Mouse (Mus musculus) forebrain, embryonic 14.5 days (tissue): Measurements from ENCODE around the gene Vstm2l. TPM values are rescaled to one million over a fixed set of nuclear protein-coding genes. Genes with fewer than 3 reads are reported as not detected.
A peak's percentile ranks its signal among the peaks of the same experiment; 100 is the strongest.

ENCODE experiments used
- ATAC-seq: fragments of 200-750 bp; cut with Nextera tagmentation; 2 replicates; pipeline ENCODE4 v1.8.0; 2017; ENCODE audit warnings: mild to moderate bottlenecking, moderate library complexity
- DNase-seq: peaks from one replicate; pipeline ENCODE4 v3.0.0-alpha.2; 2015; ENCODE audit warnings: low spot score
- H3K27ac ChIP-seq: fragments of 300-500 bp; sonication (generic); 2 replicates; pipeline ENCODE4 v1.5.1; 2014; ENCODE audit warnings: low read depth, mild to moderate bottlenecking, control low read depth, low read length, moderate library complexity
- H3K27me3 ChIP-seq: fragments of 300-500 bp; sonication (generic); replicated peaks from 2 replicates; pipeline ENCODE4 v1.6.1; 2014; ENCODE audit warnings: low read length, control low read depth, mixed read lengths; ENCODE audit not compliant: control insufficient read depth, insufficient read depth
- H3K36me3 ChIP-seq: fragments of 300-500 bp; sonication (generic); 2 replicates; pipeline ENCODE4 v1.6.1; 2014; ENCODE audit warnings: low read length, control low read depth; ENCODE audit not compliant: control insufficient read depth, insufficient read depth
- H3K4me1 ChIP-seq: fragments of 300-500 bp; sonication (generic); 2 replicates; pipeline ENCODE4 v1.6.1; 2014; ENCODE audit warnings: antibody characterized with exemption, low read length, control low read depth; ENCODE audit not compliant: control insufficient read depth, insufficient read depth
- H3K4me2 ChIP-seq: fragments of 300-500 bp; sonication (generic); 2 replicates; pipeline ENCODE4 v1.6.1; 2014; ENCODE audit warnings: mild to moderate bottlenecking, control low read depth, low read length
- H3K4me3 ChIP-seq: fragments of 300-500 bp; sonication (generic); 2 replicates; pipeline ENCODE4 v1.5.1; 2014; ENCODE audit warnings: low read depth, low read length, control low read depth
- H3K9ac ChIP-seq: fragments of 300-500 bp; sonication (generic); 2 replicates; pipeline ENCODE4 v1.6.1; 2014; ENCODE audit warnings: mild to moderate bottlenecking, low read length, control low read depth, moderate library complexity
- H3K9me3 ChIP-seq: fragments of 300-500 bp; sonication (generic); replicated peaks from 2 replicates; pipeline ENCODE4 v1.6.1; 2016; ENCODE audit warnings: low read length, control low read depth, mixed read lengths; ENCODE audit not compliant: control insufficient read depth
- WGBS: fragments of 180-500 bp; shearing (Covaris S2); extraction: QIAGEN DNeasy Blood & Tissue Kit; methylation state at CpG from one replicate; pipeline ENCODE4 v1.1.7; 2014; 5-methylcytosine and 5-hydroxymethylcytosine counted together
- polyA plus RNA-seq: library from polyadenylated mRNA; unstranded; fragments of >200 nt; fragmentation: Nextera tagmentation; extraction: Ambion mirVana; gene quantifications from 2 replicates; pipeline ENCODE4 v1.2.1, GENCODE M21; 2014

Gene Vstm2l
- polyA plus RNA-seq, 1 experiment from 2014 or later, result 4.7 TPM

GRCm38 (mm10) chr2:157887275-157888025 is 27.0 kb upstream of the Vstm2l start:
- peak overlapping the region; percentile 39 for H3K27ac ChIP-seq
- WGBS, result 21% methylated on average over 10 of the region's 10 CpGs

GRCm38 (mm10) chr2:157891166-157891565 is 23.3 kb upstream of the Vstm2l start:
- DNase-seq (no peak), ATAC-seq (no peak)
- Histone ChIP-seq H3K9me3 (no peaks in the 10 kb centered on the region), H3K9ac (no peak overlapping the region), H3K4me3 (no peak overlapping the region), H3K27ac (no peak overlapping the region), H3K4me1 (peaks cover 13% of the 10 kb centered on the region), H3K4me2 (no peak overlapping the region), H3K27me3 (no peaks in the 10 kb centered on the region), H3K36me3 (peaks cover 9% of the 10 kb centered on the region; the same call in 1 of the 2 replicates)
- WGBS, result 80% methylated on average over 6 of the region's 6 CpGs

More at GRCm38 (mm10) chr2:157887275-157888025, 27.0 kb upstream of the Vstm2l start:
- Histone ChIP-seq H3K27me3 (no peaks in the 10 kb centered on the region), H3K9me3 (no peaks in the 10 kb centered on the region), H3K4me1 (peaks cover 13% of the 10 kb centered on the region), H3K9ac (no peak overlapping the region; the same call in 1 of the 2 replicates), H3K4me3 (no peak overlapping the region), H3K36me3 (peaks cover 23% of the 10 kb centered on the region), H3K4me2 (no peak overlapping the region)
- DNase-seq (peak; percentile 66), ATAC-seq (peak; percentile 48; the same call in 1 of the 2 replicates)

GRCm38 (mm10) chr2:157897131-157897530 is 17.3 kb upstream of the Vstm2l start:
- Histone ChIP-seq H3K4me3 (no peak overlapping the region), H3K4me2 (no peak overlapping the region), H3K9me3 (no peaks in the 10 kb centered on the region), H3K9ac (no peak overlapping the region), H3K36me3 (no peaks in the 10 kb centered on the region), H3K4me1 (no peaks in the 10 kb centered on the region), H3K27ac (no peak overlapping the region), H3K27me3 (no peaks in the 10 kb centered on the region)
- ATAC-seq, result no peak
- 80% methylated on average over 4 of the region's 4 CpGs for WGBS
- no peak for DNase-seq

- H3K4me1 ChIP-seq, result peaks cover 4% of the 10 kb centered on the region; the same call in 1 of the 2 replicates
- ATAC-seq (no peak; the same call in 1 of the 2 replicates), DNase-seq (peak; percentile 76)
- no peaks in the 10 kb centered on the region for H3K36me3 ChIP-seq
- peak overlapping the region; percentile 77 for H3K4me2 ChIP-seq
- H3K9me3 ChIP-seq, result no peaks in the 10 kb centered on the region
- H3K9ac ChIP-seq, result peak overlapping the region; percentile 18; the same call in 1 of the 2 replicates
- H3K27me3 ChIP-seq, result peaks cover 33% of the 10 kb centered on the region
- H3K4me3 ChIP-seq, result peak overlapping the region; percentile 6; the same call in 1 of the 2 replicates
- no peak overlapping the region for H3K27ac ChIP-seq
- WGBS, result under 1% methylated on average over 16 of the region's 16 CpGs
These were observed 1.2 kb upstream of the Vstm2l start for GRCm38 (mm10) chr2:157913204-157913636.

- peak overlapping the region; percentile 49 for H3K4me3 ChIP-seq
- peak; percentile 57 for DNase-seq
- H3K27ac ChIP-seq, result no peak overlapping the region
- H3K9ac ChIP-seq, result peak overlapping the region; percentile 18; the same call in 1 of the 2 replicates
- peaks cover 33% of the 10 kb centered on the region for H3K27me3 ChIP-seq
- H3K36me3 ChIP-seq, result no peaks in the 10 kb centered on the region
- H3K4me1 ChIP-seq, result peaks cover 4% of the 10 kb centered on the region; the same call in 1 of the 2 replicates
- 4% methylated on average over 4 of the region's 4 CpGs for WGBS
- ATAC-seq, result 0 out of 2 replicates have a peak, but pooled peaks have one; percentile 21
- H3K4me2 ChIP-seq, result peak overlapping the region; percentile 77
- H3K9me3 ChIP-seq, result no peaks in the 10 kb centered on the region
These were observed 748 bp upstream of the Vstm2l start for GRCm38 (mm10) chr2:157913705-157914104.

GRCm38 (mm10) chr2:157914889-157915517 is 550 bp downstream of the Vstm2l start:
- Histone ChIP-seq H3K27me3 (peaks cover 37% of the 10 kb centered on the region), H3K9ac (peak overlapping the region; percentile 73), H3K4me3 (peak overlapping the region; percentile 49), H3K4me1 (peaks cover 4% of the 10 kb centered on the region; the same call in 1 of the 2 replicates), H3K27ac (peak overlapping the region; percentile 44; the same call in 1 of the 2 replicates), H3K4me2 (peak overlapping the region; percentile 77), H3K9me3 (no peaks in the 10 kb centered on the region), H3K36me3 (no peaks in the 10 kb centered on the region)
- 43% methylated on average over 41 of the region's 43 CpGs for WGBS
- DNase-seq, result no peak
- no peak; the same call in 1 of the 2 replicates for ATAC-seq

- peaks cover 4% of the 10 kb centered on the region; the same call in 1 of the 2 replicates for H3K4me1 ChIP-seq
- H3K36me3 ChIP-seq, result no peaks in the 10 kb centered on the region
- DNase-seq (no peak), ATAC-seq (no peak)
- WGBS, result 3% methylated on average over 10 of the region's 10 CpGs
- peaks cover 33% of the 10 kb centered on the region for H3K27me3 ChIP-seq
- H3K27ac ChIP-seq, result no peak overlapping the region
- no peak overlapping the region for H3K4me2 ChIP-seq
- no peaks in the 10 kb centered on the region for H3K9me3 ChIP-seq
- no peak overlapping the region for H3K4me3 ChIP-seq
- H3K9ac ChIP-seq, result no peak overlapping the region
These were observed 4.1 kb downstream of the Vstm2l start for GRCm38 (mm10) chr2:157918529-157918928.

GRCm38 (mm10) chr2:157921551-157921950 is 7.1 kb downstream of the Vstm2l start:
- no peaks in the 10 kb centered on the region for H3K9me3 ChIP-seq
- no peak for ATAC-seq
- H3K27me3 ChIP-seq, result 0 out of 2 replicates have a peak, but pooled peaks cover 9% of the 10 kb centered on the region
- 52% methylated on average over 7 of the region's 7 CpGs for WGBS
- peaks cover 4% of the 10 kb centered on the region; the same call in 1 of the 2 replicates for H3K4me1 ChIP-seq
- H3K4me3 ChIP-seq, result no peak overlapping the region
- H3K4me2 ChIP-seq, result no peak overlapping the region
- H3K9ac ChIP-seq, result no peak overlapping the region
- no peak for DNase-seq
- H3K36me3 ChIP-seq, result no peaks in the 10 kb centered on the region
- no peak overlapping the region for H3K27ac ChIP-seq
